Mouse (Mus musculus) myocyte (in vitro differentiated cells): ENCODE measurements around the gene Nat8l. TPM values are rescaled to one million over a fixed set of nuclear protein-coding genes. Genes with fewer than 3 reads are reported as not detected.

Experiments used
- H3K27me3 ChIP-seq: one replicate; pipeline ENCODE4 v1.6.1; 2011; ENCODE audit not compliant: control insufficient read depth, insufficient read depth, insufficient read length
- H3K36me3 ChIP-seq: one replicate; pipeline ENCODE4 v1.6.1; 2011; ENCODE audit not compliant: control insufficient read depth, insufficient read depth
- H3K4me2 ChIP-seq: one replicate; pipeline ENCODE4 v1.6.1; 2011; ENCODE audit warnings: low read depth, control low read depth
- H3K4me3 ChIP-seq: one replicate; pipeline ENCODE4 v1.5.1; 2011; ENCODE audit warnings: mild to moderate bottlenecking, control low read depth, moderate library complexity
- H3K79me2 ChIP-seq: one replicate; pipeline ENCODE4 v1.6.1; 2011; ENCODE audit not compliant: control insufficient read depth, insufficient read depth
- H3ac ChIP-seq: one replicate; pipeline ENCODE4 v1.6.1; 2011; ENCODE audit not compliant: control insufficient read depth, insufficient read length
- CEBPB ChIP-seq: IDR thresholded peaks from 2 replicates; pipeline ENCODE4 v1.6.1; 2011; ENCODE audit warnings: mild to moderate bottlenecking, moderate library complexity; ENCODE audit not compliant: poor library complexity, insufficient read depth, severe bottlenecking
- E2F4 ChIP-seq: IDR thresholded peaks from one replicate; pipeline ENCODE4 v1.6.1; 2011; ENCODE audit warnings: mild to moderate bottlenecking, control low read depth, moderate library complexity; ENCODE audit not compliant: insufficient read depth
- MAX ChIP-seq: IDR thresholded peaks from one replicate; pipeline ENCODE4 v1.6.1; 2011; ENCODE audit warnings: low read depth, mild to moderate bottlenecking, control low read depth
- MYOD1 ChIP-seq, 3 experiments: IDR thresholded peaks; one replicate each; pipeline ENCODE4 v1.6.1; 2011; ENCODE audit warnings: control low read depth in 2 of 3, low read depth in 2 of 3, mild to moderate bottlenecking in 2 of 3, moderate library complexity in 1 of 3; ENCODE audit not compliant: insufficient read length in 2 of 3, control insufficient read depth in 1 of 3
- MYOG ChIP-seq, 3 experiments: IDR thresholded peaks; one replicate each; pipeline ENCODE4 v1.6.1; 2011; ENCODE audit warnings: control low read depth in 2 of 3, low read depth in 2 of 3, mild to moderate bottlenecking in 2 of 3; ENCODE audit not compliant: insufficient read length in 2 of 3, control insufficient read depth in 1 of 3, insufficient read depth in 1 of 3
- POLR2A ChIP-seq: IDR thresholded peaks from one replicate; pipeline ENCODE4 v1.6.1; 2011; ENCODE audit warnings: low read depth, mild to moderate bottlenecking, control low read depth, moderate library complexity; ENCODE audit not compliant: insufficient read length
- POLR2AphosphoS2 ChIP-seq: IDR thresholded peaks from one replicate; pipeline ENCODE4 v1.6.1; 2011; ENCODE audit warnings: low read depth, control low read depth; ENCODE audit not compliant: insufficient read length
- REST ChIP-seq: IDR thresholded peaks from one replicate; pipeline ENCODE4 v1.6.1; 2011; ENCODE audit warnings: mild to moderate bottlenecking, control low read depth, moderate library complexity; ENCODE audit not compliant: insufficient read depth, insufficient read length
- SRF ChIP-seq: IDR thresholded peaks from one replicate; pipeline ENCODE4 v1.6.1; 2011; ENCODE audit warnings: low read depth; ENCODE audit not compliant: control insufficient read depth, insufficient read length
- TCF12 ChIP-seq: IDR thresholded peaks from one replicate; pipeline ENCODE4 v1.6.1; 2011; ENCODE audit warnings: mild to moderate bottlenecking, control low read depth; ENCODE audit not compliant: poor library complexity, insufficient read depth, severe bottlenecking
- TCF3 ChIP-seq: IDR thresholded peaks from one replicate; pipeline ENCODE4 v1.6.1; 2011; ENCODE audit warnings: low read depth, control low read depth; ENCODE audit not compliant: insufficient read length
- USF1 ChIP-seq: IDR thresholded peaks from one replicate; pipeline ENCODE4 v1.6.1; 2011; ENCODE audit warnings: low read depth, mild to moderate bottlenecking, control low read depth, moderate library complexity
- polyA plus RNA-seq: library from polyadenylated mRNA; unstranded; fragments of >200 nt; fragmentation: generic; extraction: Trizol; gene quantifications from one replicate; pipeline ENCODE4 v1.2.1, GENCODE M21; 2012; ENCODE audit warnings: missing spikeins

Nat8l gene
- polyA plus RNA-seq, 1 experiment: 0.01 TPM

DNA sequence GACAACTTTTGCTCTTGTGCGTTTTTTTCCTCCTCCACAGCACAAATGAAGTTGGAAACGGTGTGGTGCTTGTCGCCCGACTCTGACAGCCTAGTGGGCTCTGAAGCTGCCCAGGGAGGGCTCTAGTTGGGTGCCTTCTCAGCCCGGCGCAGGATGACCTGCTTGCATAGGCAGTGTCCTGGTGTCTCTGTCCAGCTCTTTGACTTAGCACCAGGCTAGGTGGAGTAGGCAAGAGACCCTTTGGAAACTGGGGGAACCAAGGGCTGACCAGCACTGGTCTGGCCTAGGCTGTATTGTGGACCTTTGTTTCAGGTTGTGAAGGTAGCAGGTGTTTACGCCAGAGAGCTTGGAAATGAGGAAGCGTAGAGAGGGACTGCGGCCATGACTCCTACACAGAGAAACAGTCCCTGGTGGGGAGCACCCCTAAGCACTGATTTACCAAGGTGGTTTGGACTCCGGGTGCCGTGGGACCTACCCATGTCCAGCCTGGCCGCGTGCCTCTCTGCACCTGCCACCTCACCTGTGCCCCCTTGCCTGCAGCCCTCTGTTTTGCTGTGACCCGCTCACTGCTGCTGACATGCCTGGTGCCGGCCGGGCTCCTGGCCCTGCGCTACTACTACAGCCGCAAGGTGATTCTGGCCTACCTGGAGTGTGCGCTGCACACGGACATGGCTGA lies 2.2 kb downstream of the Nat8l start:
- Histone ChIP-seq H3K4me2 (no peak overlapping the region), H3K36me3 (no peaks in the 10 kb centered on the region), H3ac (no peak overlapping the region), H3K27me3 (peaks cover 60% of the 10 kb centered on the region), H3K79me2 (no peaks in the 10 kb centered on the region), H3K4me3 (no peak overlapping the region)
- TF ChIP-seq USF1: no peak
- TF ChIP-seq SRF: no peak
- no peak for TF ChIP-seq POLR2A
- no peak for TF ChIP-seq POLR2AphosphoS2
- no peak for TF ChIP-seq CEBPB
- no peak for TF ChIP-seq TCF12
- TF ChIP-seq MYOD1 (IDR thresholded peaks at IDR 0.05; ENCODE audit: control insufficient read depth in 1 of 3, insufficient read length in 2 of 3, low read depth in 2 of 3): no peak
- TF ChIP-seq TCF3: no peak
- TF ChIP-seq REST: no peak
- no peak for TF ChIP-seq E2F4
- TF ChIP-seq MAX: no peak
- no peak for TF ChIP-seq MYOG (IDR thresholded peaks at IDR 0.05; ENCODE audit: control insufficient read depth in 1 of 3, insufficient read depth in 1 of 3, insufficient read length in 2 of 3, low read depth in 2 of 3)

DNA sequence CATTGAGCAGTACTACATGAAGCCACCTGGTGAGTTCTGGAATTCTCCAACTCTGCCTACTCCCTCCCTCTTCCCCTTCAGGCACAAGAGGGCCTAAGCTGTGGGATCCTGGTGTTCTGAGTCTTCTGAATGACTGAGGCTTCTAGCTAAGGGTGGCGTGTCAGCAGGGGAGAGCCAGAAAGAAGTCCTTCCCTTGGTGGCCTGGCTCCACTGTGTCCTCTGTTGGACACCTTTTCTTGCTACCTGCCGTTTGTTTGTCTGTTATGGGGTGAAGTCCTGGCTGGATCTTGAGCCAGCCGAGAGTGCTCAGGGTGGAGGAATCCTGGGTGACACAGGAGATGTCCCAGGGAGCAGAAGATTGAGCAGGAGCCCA lies 2.7 kb downstream of the Nat8l start:
- TF ChIP-seq MAX (no peak), POLR2A (no peak), MYOG (IDR thresholded peaks at IDR 0.05; ENCODE audit: control insufficient read depth in 1 of 3, insufficient read depth in 1 of 3, insufficient read length in 2 of 3, low read depth in 2 of 3) (no peak), POLR2AphosphoS2 (no peak), E2F4 (no peak), TCF3 (no peak), MYOD1 (IDR thresholded peaks at IDR 0.05; ENCODE audit: control insufficient read depth in 1 of 3, insufficient read length in 2 of 3, low read depth in 2 of 3) (no peak), CEBPB (no peak), TCF12 (no peak), USF1 (no peak), SRF (no peak), REST (no peak)
- H3K36me3 ChIP-seq: no peaks in the 10 kb centered on the region
- peaks cover 60% of the 10 kb centered on the region for H3K27me3 ChIP-seq

DNA sequence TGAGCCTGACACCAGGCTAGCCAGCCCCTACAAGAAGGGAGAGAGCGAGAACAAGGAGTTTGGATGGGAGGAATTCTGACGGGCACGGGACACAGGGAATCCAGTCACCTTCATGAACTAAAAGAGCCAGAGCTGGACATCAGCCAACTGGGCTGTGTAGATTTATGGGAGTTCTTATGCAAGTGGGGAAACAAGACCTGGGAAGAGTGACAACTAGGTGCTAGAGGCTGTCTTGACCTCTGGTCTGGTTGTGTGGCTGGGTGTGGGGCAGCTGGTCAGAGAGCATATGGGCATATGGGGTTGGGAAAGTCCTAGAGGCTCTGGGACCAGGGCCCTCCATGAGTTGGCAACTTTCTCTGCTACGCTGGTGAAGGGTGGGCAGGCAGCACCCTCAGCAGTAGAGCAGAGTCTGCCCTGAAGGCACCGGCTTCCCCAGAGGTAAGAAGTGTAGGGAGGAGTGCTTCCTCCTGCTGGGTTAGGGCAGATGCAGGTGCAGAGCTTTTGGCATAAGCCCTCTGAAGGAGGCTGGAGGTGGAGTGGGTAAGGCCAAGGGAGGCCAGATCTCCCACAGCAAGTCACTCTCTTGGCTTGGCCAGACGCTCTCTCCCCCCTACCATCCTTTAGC lies 3.8 kb downstream of the Nat8l start:
- Histone ChIP-seq H3K27me3 (peaks cover 55% of the 10 kb centered on the region), H3K4me3 (no peak overlapping the region), H3ac (no peak overlapping the region), H3K36me3 (no peaks in the 10 kb centered on the region), H3K79me2 (no peaks in the 10 kb centered on the region), H3K4me2 (no peak overlapping the region)
- TF ChIP-seq E2F4: no peak
- no peak for TF ChIP-seq REST
- no peak for TF ChIP-seq TCF12
- TF ChIP-seq SRF: no peak
- TF ChIP-seq CEBPB: no peak
- no peak for TF ChIP-seq POLR2AphosphoS2
- TF ChIP-seq MYOG (IDR thresholded peaks at IDR 0.05; ENCODE audit: control insufficient read depth in 1 of 3, insufficient read depth in 1 of 3, insufficient read length in 2 of 3, low read depth in 2 of 3): no peak
- TF ChIP-seq USF1: no peak

More for the DNA sequence above, 2.7 kb downstream of the Nat8l start:
- H3K79me2 ChIP-seq: no peaks in the 10 kb centered on the region
- H3K4me2 ChIP-seq: no peak overlapping the region
- H3ac ChIP-seq: no peak overlapping the region
- H3K4me3 ChIP-seq: no peak overlapping the region

DNA sequence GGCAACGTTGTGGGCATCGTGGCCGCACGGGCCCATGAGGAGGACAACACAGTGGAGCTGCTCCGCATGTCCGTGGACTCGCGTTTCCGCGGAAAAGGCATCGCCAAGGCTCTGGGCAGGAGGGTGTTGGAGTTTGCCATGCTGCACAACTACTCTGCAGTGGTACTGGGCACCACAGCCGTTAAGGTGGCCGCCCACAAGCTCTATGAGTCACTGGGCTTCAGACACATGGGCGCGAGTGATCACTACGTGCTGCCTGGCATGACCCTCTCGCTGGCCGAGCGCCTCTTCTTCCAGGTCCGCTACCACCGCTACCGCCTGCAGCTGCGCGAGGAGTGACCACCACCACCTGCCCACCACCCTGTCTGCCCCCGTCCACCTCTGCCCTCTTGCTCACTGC lies 5.0 kb downstream of the Nat8l start:
- H3ac ChIP-seq: no peak overlapping the region
- TF ChIP-seq POLR2A (no peak), TCF3 (no peak), MYOG (IDR thresholded peaks at IDR 0.05; ENCODE audit: control insufficient read depth in 1 of 3, insufficient read depth in 1 of 3, insufficient read length in 2 of 3, low read depth in 2 of 3) (no peak), REST (no peak), CEBPB (no peak), MYOD1 (IDR thresholded peaks at IDR 0.05; ENCODE audit: control insufficient read depth in 1 of 3, insufficient read length in 2 of 3, low read depth in 2 of 3) (no peak), POLR2AphosphoS2 (no peak), MAX (no peak), E2F4 (no peak), SRF (no peak), TCF12 (no peak), USF1 (no peak)
- H3K4me2 ChIP-seq: no peak overlapping the region
- H3K79me2 ChIP-seq: no peaks in the 10 kb centered on the region
- H3K27me3 ChIP-seq: peaks cover 43% of the 10 kb centered on the region
- H3K4me3 ChIP-seq: no peak overlapping the region
- H3K36me3 ChIP-seq: no peaks in the 10 kb centered on the region
